ENCODE assay signal across 7 mouse cellular contexts in the genomic region with DNA sequence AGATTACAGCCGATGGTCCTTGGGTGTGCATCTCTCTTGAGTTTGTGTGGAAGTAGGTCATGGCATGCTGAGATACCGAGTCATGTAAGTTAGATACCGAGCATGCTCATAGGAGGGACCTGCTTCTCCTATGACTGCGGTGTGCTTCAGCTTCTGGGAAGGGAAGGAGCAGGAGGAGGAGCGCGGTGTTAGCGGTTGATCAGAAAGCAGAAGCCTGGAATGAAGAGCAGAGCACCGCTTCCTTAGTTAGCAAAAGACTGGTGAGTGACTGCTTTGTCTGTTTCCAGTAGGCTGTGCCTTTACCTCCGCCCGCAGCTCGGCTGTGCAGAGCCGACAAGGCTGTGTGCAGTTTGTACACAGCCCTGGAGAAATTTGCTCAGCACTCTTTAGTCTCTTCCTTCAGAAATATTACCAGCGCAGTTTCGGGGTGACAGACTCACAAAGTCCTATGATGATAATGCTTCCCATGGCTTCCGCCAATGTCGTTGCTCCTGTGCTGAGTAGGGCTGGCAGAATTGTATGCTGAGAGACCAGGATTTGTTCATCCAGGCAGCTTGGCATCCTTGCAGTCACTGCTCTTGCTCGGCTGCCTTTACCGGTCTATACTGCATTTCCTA.
A peak's percentile ranks its signal among the peaks of the same experiment; 100 is the strongest.
DNase-seq lines count a peak whose midpoint lies in the region; ATAC-seq and TF ChIP-seq lines count a peak whose summit lies in the region.

No protein-coding gene starts in this region.

- peak overlapping the region; percentile 13; the same call in 1 of the 2 replicates for H3K4me2 ChIP-seq in liver, embryonic 12.5 days
- no peak overlapping the region for H3K4me2 ChIP-seq in liver, postnatal 0 days (ENCODE audit: low read depth, low read length)
- peak overlapping the region; percentile 18; the same call in 1 of the 2 replicates for H3K4me2 ChIP-seq in intestine, embryonic 15.5 days (replicated peaks)
- no peak overlapping the region for H3K4me2 ChIP-seq in stomach, embryonic 14.5 days (replicated peaks; ENCODE audit: low read depth, low read length)

- peaks cover 12% of the 10 kb centered on the region for H3K4me1 ChIP-seq in liver, embryonic 12.5 days
- H3K4me1 ChIP-seq in liver, postnatal 0 days (ENCODE audit: insufficient read depth): peaks cover 18% of the 10 kb centered on the region
- peaks cover 9% of the 10 kb centered on the region; the same call in 1 of the 2 replicates for H3K4me1 ChIP-seq in intestine, embryonic 15.5 days (replicated peaks)
- H3K4me1 ChIP-seq in stomach, embryonic 14.5 days (ENCODE audit: control insufficient read depth, insufficient read depth, low read length): peaks cover 15% of the 10 kb centered on the region

- no peak overlapping the region for H3K4me3 ChIP-seq in liver, embryonic 12.5 days
- H3K4me3 ChIP-seq in liver, postnatal 0 days (ENCODE audit: low read depth, low read length): no peak overlapping the region
- H3K4me3 ChIP-seq in intestine, embryonic 15.5 days (replicated peaks): no peak overlapping the region
- no peak overlapping the region for H3K4me3 ChIP-seq in stomach, embryonic 14.5 days (ENCODE audit: low read depth, low read length)

- no peaks in the 10 kb centered on the region for H3K27me3 ChIP-seq in liver, embryonic 12.5 days (replicated peaks)
- H3K27me3 ChIP-seq in liver, postnatal 0 days (ENCODE audit: insufficient read depth, low read length): no peaks in the 10 kb centered on the region
- no peaks in the 10 kb centered on the region for H3K27me3 ChIP-seq in intestine, embryonic 15.5 days (replicated peaks)
- no peaks in the 10 kb centered on the region for H3K27me3 ChIP-seq in stomach, embryonic 14.5 days (ENCODE audit: control insufficient read depth, insufficient read depth, low read length)

- TF ChIP-seq EP300 in liver, postnatal 0 days (IDR thresholded peaks at IDR 0.05; ENCODE audit: low read depth): no peak

- WGBS in liver, embryonic 12.5 days (ENCODE audit: insufficient replicate concordance): 61% methylated on average over 18 of the region's 18 CpGs
- 70% methylated on average over 18 of the region's 18 CpGs for WGBS in liver, postnatal 0 days (ENCODE audit: insufficient replicate concordance)
- 52% methylated on average over 18 of the region's 18 CpGs for WGBS in intestine, embryonic 15.5 days
- WGBS in stomach, embryonic 14.5 days: 62% methylated on average over 18 of the region's 18 CpGs

- no peak overlapping the region for H3K27ac ChIP-seq in liver, embryonic 12.5 days
- no peak overlapping the region for H3K27ac ChIP-seq in liver, postnatal 0 days (ENCODE audit: low read depth)
- no peak overlapping the region for H3K27ac ChIP-seq in intestine, embryonic 15.5 days
- no peak overlapping the region; the same call in 1 of the 2 replicates for H3K27ac ChIP-seq in stomach, embryonic 14.5 days (ENCODE audit: low read length)

- no peak for TF ChIP-seq CTCF in liver, postnatal 0 days (IDR thresholded peaks at IDR 0.05; ENCODE audit: low read depth)

- no peak; the same call in 1 of the 2 replicates for ATAC-seq in liver, embryonic 12.5 days
- ATAC-seq in liver, postnatal 0 days: no peak
- ATAC-seq in intestine, embryonic 15.5 days: peak; percentile 37
- peak; percentile 23; the same call in 1 of the 2 replicates for ATAC-seq in stomach, embryonic 14.5 days (ENCODE audit: insufficient number of reproducible peaks, insufficient read depth, low FRiP score, low read depth)

- no peak for DNase-seq in liver, postnatal 0 days
- peak; percentile 63 to 69 for DNase-seq in cerebellum, postnatal 36 days
- DNase-seq in adrenal gland, postnatal 14 days: no peak
- DNase-seq in embryo, embryonic 11 days: no peak

- H3K9me3 ChIP-seq in liver, embryonic 12.5 days (replicated peaks): no peaks in the 10 kb centered on the region
- H3K9me3 ChIP-seq in liver, postnatal 0 days (ENCODE audit: low read length): no peaks in the 10 kb centered on the region
- no peaks in the 10 kb centered on the region for H3K9me3 ChIP-seq in intestine, embryonic 15.5 days
- no peaks in the 10 kb centered on the region for H3K9me3 ChIP-seq in stomach, embryonic 14.5 days (ENCODE audit: control insufficient read depth, low read depth, low read length)

- no peaks in the 10 kb centered on the region for H3K36me3 ChIP-seq in liver, embryonic 12.5 days
- H3K36me3 ChIP-seq in liver, postnatal 0 days (replicated peaks; ENCODE audit: insufficient read depth, low read length): no peaks in the 10 kb centered on the region
- H3K36me3 ChIP-seq in intestine, embryonic 15.5 days: no peaks in the 10 kb centered on the region
- no peaks in the 10 kb centered on the region for H3K36me3 ChIP-seq in stomach, embryonic 14.5 days (ENCODE audit: control insufficient read depth, insufficient read depth, low read length)

- no peak overlapping the region for H3K9ac ChIP-seq in liver, embryonic 12.5 days
- H3K9ac ChIP-seq in liver, postnatal 0 days (replicated peaks): no peak overlapping the region
- no peak overlapping the region for H3K9ac ChIP-seq in intestine, embryonic 15.5 days
- no peak overlapping the region for H3K9ac ChIP-seq in stomach, embryonic 14.5 days (replicated peaks; ENCODE audit: low read depth, low read length)

Comparison
In these comparisons a context has a peak if more than half of its experiments do, and no peak if none do; other contexts are left out.
1. H3K4me2 ChIP-seq: peak in liver, embryonic 12.5 days (single experiment) and intestine, embryonic 15.5 days (single experiment); none in liver, postnatal 0 days (single experiment) and stomach, embryonic 14.5 days (single experiment).
2. ATAC-seq: peak in intestine, embryonic 15.5 days (single experiment) and stomach, embryonic 14.5 days (single experiment); none in liver, embryonic 12.5 days (single experiment) and liver, postnatal 0 days (single experiment).
3. DNase-seq: peak in cerebellum, postnatal 36 days (2 of 2); none in liver, postnatal 0 days (single experiment), adrenal gland, postnatal 14 days (single experiment) and embryo, embryonic 11 days (single experiment).